Mouse (Mus musculus) embryonic fibroblast, embryonic 13.5 days (primary cell): ENCODE measurements around the gene Fam102a. TPM values are rescaled to one million over a fixed set of nuclear protein-coding genes. Genes with fewer than 3 reads are reported as not detected.

ENCODE experiments used
- H3K27ac ChIP-seq: 2 replicates; pipeline ENCODE4 v1.5.1; 2012; ENCODE audit warnings: low read length, control low read depth, inconsistent platforms; ENCODE audit not compliant: insufficient read depth
- H3K4me1 ChIP-seq: 2 replicates; pipeline ENCODE4 v1.6.1; 2011; ENCODE audit warnings: low read length; ENCODE audit not compliant: control insufficient read depth, insufficient read depth
- H3K4me3 ChIP-seq: 2 replicates; pipeline ENCODE4 v1.5.1; 2011; ENCODE audit warnings: mild to moderate bottlenecking, control low read depth, low read length; ENCODE audit not compliant: insufficient read depth
- CTCF ChIP-seq: IDR thresholded peaks from 2 replicates; pipeline ENCODE4 v1.5.1; 2011; ENCODE audit warnings: mild to moderate bottlenecking, control low read depth, low read length, moderate library complexity, borderline replicate concordance; ENCODE audit not compliant: insufficient read depth
- POLR2A ChIP-seq: IDR thresholded peaks from 2 replicates; pipeline ENCODE4 v1.6.1; 2011; ENCODE audit warnings: low read depth, mild to moderate bottlenecking, control low read depth, low read length, moderate library complexity
- polyA plus RNA-seq: library from polyadenylated mRNA; stranded (reverse); fragments of >200 nt; gene quantifications from 2 replicates; pipeline ENCODE4 v1.2.4, GENCODE M21; 2011; ENCODE audit warnings: low read depth; ENCODE audit not compliant: missing spikeins, insufficient read length

Fam102a gene
- polyA plus RNA-seq, 1 experiment = 8.9 TPM

DNA sequence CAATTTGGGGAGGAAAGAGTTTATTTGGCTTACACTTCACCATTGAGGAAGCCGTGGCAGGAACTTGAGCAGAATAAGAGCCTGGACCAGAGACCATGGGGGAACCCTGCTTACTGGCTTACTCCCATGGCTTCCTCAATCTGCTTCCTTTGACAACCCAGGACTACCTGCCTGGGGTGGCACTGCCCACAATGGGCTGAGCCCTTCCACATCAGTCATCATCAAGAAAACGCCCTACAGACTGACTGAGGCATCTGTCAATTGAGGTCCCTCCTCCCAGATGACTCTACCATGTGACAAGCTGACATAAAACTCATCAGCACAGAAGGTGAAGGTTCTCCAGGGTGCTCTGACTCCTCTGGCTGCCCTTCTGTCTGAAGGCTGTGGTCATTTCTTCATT, 4.7 kb upstream of the Fam102a start:
- TF ChIP-seq CTCF (no peak), POLR2A (no peak)
- Histone ChIP-seq H3K4me3 (no peak overlapping the region), H3K27ac (no peak overlapping the region), H3K4me1 (peaks cover 5% of the 10 kb centered on the region; the same call in 1 of the 2 replicates)

DNA sequence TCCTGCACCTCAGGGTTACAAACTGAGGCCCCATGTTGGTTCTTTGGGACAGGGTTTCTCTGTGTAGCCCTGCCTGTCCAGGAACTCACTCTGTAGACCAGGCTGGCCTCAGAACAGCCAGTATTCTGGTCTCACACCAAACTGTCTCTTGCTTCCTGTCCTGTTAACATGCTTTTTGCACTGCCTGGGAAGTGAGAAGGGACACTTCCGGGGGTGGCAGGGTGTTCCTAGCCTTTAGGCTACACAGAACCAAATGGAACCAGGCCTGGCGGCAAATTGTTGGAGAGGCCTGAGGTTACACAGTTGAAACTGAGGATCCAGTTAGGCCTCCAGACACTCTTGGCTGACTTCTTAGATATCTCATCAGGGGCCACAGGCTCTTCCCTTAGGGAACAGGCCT, 2.0 kb upstream of the Fam102a start:
- H3K27ac ChIP-seq = no peak overlapping the region
- H3K4me1 ChIP-seq = peaks cover 5% of the 10 kb centered on the region; the same call in 1 of the 2 replicates
- TF ChIP-seq POLR2A = no peak
- TF ChIP-seq CTCF = no peak
- H3K4me3 ChIP-seq = no peak overlapping the region

DNA sequence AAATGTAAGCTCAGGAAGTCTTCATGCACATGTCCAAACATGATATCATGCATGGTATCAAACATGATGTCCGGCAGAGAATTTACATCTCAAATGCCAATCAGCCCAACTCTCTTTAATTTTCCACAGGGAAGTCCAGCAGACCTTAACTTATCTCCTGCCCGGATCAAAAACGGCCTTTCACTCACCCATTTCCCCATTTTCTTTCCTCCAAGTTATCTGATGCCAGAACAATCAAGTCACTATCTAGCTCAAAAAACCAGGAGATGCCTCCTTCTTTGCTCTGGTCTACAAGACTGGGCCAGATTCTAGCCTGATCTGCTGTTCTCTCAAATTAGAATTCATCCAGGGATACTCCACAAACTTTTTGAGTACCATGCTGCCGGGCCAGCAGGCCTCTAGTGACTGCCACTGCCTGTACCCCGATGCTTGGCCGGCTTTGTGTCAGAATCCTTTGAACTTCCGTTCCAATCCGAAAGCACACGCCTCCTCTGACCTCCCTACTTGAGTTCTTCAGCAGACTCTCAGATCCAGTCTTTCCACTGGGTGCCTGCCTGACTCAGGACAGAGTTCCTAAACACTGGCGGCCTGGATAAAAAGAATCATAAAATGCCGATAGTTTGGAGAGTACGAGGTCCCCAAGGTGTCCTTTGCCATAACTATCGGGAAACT, 935 bp upstream of the Fam102a start:
- TF ChIP-seq POLR2A = peak; percentile 68
- no peak for TF ChIP-seq CTCF
- Histone ChIP-seq H3K4me1 (peaks cover 5% of the 10 kb centered on the region; the same call in 1 of the 2 replicates), H3K27ac (peak overlapping the region; percentile 75)

DNA sequence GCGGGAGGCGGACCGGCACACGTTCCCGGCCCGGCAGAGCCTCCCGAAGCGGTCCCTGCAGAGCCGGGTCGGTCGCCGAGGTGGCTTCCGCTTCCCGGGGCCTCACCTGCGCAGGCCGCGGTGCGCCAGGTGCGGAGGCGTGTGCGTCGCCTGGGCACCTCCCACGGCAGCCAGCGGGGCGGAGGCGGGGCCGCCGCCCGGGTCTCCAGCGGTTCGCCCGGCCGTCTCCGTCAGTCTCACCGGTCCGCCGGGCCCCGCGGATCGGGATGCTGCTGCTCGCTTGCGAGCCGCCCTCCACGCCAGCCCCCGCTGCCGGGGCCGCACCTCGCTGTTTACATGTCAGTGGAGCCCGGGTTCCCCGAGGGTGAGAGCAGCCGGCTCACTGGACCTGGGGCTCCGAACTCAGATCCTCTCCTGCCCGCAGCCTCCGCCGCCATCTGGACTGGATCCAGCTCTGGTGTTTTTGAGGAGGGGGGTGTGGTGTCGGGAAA, 414 bp downstream of the Fam102a start:
- H3K4me1 ChIP-seq = peaks cover 5% of the 10 kb centered on the region; the same call in 1 of the 2 replicates
- peak overlapping the region; percentile 62 for H3K27ac ChIP-seq
- H3K4me3 ChIP-seq = peak overlapping the region; percentile 79
- no peak for TF ChIP-seq CTCF
- no peak for TF ChIP-seq POLR2A

More for the DNA sequence above, 935 bp upstream of the Fam102a start:
- H3K4me3 ChIP-seq = peak overlapping the region; percentile 58

DNA sequence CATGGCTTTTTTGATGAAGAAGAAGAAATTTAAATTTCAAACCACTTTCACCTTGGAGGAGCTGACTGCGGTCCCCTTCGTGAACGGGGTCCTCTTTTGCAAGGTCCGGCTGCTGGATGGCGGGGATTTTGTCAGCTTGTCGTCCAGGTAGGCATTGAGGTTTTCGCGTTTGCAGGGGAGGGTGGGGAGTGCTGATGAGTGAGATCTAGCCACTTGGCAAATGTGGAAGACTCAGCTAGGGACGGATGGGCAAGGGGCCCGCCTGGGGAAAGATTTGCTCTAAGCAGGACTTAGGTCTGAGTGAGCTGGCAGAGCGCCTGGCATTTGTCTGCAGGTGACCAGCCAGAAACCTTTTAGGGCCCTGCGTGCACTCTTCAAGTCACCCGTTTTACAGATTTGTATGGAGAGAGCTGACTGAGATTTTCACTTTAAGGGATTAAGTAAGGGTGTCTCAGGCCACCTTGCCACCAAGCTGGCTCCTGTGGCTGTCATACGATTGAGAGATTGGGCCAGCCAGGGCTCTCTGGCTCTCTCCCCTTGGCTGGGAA, 1.0 kb downstream of the Fam102a start:
- Histone ChIP-seq H3K4me1 (peaks cover 5% of the 10 kb centered on the region; the same call in 1 of the 2 replicates), H3K4me3 (peak overlapping the region; percentile 79), H3K27ac (no peak overlapping the region)
- TF ChIP-seq CTCF = no peak
- no peak for TF ChIP-seq POLR2A

DNA sequence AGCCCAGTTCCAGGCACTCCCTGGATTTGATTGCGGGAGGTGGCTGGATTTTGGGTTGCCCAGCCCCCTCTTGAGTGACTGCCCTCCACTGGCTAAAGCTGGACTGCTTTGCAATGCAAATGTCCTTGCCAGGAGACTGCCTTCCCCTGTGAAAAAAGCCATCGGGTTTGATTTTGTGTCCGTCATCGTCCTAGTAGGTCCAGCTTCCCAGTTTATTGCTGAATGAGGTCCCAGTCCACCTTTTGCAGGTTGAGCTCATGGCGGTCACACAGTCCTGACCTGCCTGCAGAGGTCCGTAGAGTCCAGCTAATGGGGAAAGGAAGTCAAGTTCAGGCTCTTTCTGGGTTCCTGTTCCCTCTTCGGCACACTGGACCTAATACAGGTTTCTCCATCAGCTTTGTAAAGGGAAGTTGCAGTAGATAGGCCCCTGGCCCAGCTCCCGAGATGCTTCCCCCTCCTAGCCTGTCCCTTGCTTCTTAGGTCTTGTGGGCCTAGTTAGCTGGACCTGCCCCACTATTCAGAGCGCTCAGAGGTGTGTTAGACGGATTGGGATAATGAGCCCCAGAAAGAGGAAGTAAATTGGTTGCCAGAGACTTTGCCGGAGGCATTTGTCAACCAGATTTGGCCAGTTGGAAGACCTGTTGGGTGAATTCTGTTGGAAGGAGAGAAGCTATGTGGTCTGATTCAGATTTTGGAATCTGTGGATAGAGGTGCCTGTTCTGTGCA, 1.7 kb downstream of the Fam102a start:
- Histone ChIP-seq H3K4me1 (peaks cover 5% of the 10 kb centered on the region; the same call in 1 of the 2 replicates), H3K27ac (no peak overlapping the region), H3K4me3 (peak overlapping the region; percentile 79)
- TF ChIP-seq POLR2A (no peak), CTCF (no peak)

DNA sequence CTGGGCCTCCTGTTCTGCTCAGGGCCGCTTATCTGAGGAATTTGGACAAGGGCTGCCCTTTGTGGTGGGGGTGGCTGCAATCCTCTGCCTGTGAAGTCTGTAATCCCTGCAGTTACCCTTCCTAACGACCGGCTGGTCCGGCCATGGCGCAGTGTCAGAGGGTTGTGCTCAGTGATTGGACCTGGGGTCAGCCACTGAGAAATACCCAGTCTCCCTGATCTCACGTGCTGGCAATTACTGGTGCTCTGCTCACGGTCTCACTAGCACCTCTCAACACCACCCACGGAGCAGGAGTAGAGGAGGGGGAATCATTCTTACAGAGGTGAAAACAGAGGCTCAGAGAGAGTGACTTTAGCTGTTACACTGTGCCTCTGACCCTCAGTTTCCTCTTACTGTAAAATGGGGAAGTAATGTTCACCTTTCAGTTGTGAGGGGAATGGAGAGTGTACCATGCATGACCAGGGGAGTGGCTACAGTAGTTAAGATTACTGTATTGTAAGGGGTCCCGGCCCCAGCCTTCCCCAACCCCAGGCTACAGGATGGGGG, 2.3 kb downstream of the Fam102a start:
- peaks cover 5% of the 10 kb centered on the region; the same call in 1 of the 2 replicates for H3K4me1 ChIP-seq
- no peak overlapping the region for H3K27ac ChIP-seq
- H3K4me3 ChIP-seq = 0 out of 2 replicates have a peak overlapping the region, but pooled peaks have one; percentile 0
- TF ChIP-seq POLR2A = no peak
- TF ChIP-seq CTCF = no peak

DNA sequence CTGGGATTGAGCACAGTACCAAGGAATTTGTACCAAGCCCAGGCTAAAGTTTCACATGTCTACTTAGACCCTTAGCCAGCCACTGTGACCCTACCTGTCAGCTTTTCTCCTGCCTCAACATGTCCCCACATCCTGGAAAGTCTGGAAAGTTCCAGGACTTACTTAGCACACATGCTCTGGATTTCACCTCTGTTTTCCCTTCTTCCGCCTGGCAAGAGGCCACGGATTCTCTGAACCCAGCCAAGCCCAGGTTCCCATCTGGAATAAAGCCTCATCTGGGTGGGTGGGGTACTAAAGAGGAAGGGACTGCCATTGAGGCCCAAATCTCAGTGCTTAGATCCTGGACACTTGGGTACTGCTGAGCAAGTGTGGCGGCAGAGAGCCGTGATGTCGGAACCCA, 2.8 kb downstream of the Fam102a start:
- peaks cover 5% of the 10 kb centered on the region; the same call in 1 of the 2 replicates for H3K4me1 ChIP-seq

DNA sequence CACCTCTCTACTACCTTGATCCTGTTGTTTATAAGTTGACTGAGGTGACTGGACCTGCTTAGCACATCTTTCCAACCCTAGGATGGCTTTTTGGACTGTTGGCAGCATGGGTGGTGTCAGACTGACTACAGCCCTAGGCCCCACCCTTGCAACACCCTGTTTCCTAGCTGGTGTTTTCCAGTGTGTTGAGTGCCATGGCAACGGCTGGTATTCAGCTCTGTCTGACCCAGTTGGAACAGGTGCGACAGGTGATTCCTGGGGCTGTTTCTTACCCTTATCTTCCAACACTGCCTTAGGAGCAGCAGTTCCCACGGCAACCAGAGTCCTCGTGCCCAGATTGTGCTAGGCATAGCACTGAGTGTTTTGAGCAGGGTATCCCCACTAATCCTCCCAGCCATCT, 3.3 kb downstream of the Fam102a start:
- Histone ChIP-seq H3K27ac (no peak overlapping the region), H3K4me1 (peaks cover 5% of the 10 kb centered on the region; the same call in 1 of the 2 replicates), H3K4me3 (no peak overlapping the region)
- TF ChIP-seq CTCF (no peak), POLR2A (no peak)

More for the DNA sequence above, 2.8 kb downstream of the Fam102a start:
- TF ChIP-seq POLR2A = no peak
- TF ChIP-seq CTCF = no peak
- no peak overlapping the region for H3K27ac ChIP-seq
- no peak overlapping the region for H3K4me3 ChIP-seq
